Mouse (Mus musculus) G1E-ER4 (cell line): ENCODE data around the gene Specc1. TPM values are rescaled to one million over a fixed set of nuclear protein-coding genes. Genes with fewer than 3 reads are reported as not detected.

Source experiments
- GATA1 ChIP-seq: IDR thresholded peaks from one replicate; pipeline ENCODE4 v1.8.0; 2012; ENCODE audit warnings: low read length, inconsistent platforms
- polyA plus RNA-seq: library from polyadenylated mRNA; stranded (reverse); fragments of >175 nt; gene quantifications from 2 replicates; pipeline ENCODE4 v1.2.3, GENCODE M21; 2012

Specc1 gene
- polyA plus RNA-seq, 1 experiment = 3.0 TPM

GRCm38 (mm10) chr11:62077157-62077865, 120.7 kb downstream of the Specc1 start:
- TF ChIP-seq GATA1 = no peak

GRCm38 (mm10) chr11:62078371-62078770, 121.8 kb downstream of the Specc1 start:
- no peak for TF ChIP-seq GATA1

- TF ChIP-seq GATA1 = no peak
Observed at GRCm38 (mm10) chr11:62079100-62079857, 122.7 kb downstream of the Specc1 start.

GRCm38 (mm10) chr11:62080476-62080875, 123.9 kb downstream of the Specc1 start:
- no peak for TF ChIP-seq GATA1

GRCm38 (mm10) chr11:62086648-62087047, 130.1 kb downstream of the Specc1 start:
- TF ChIP-seq GATA1 = no peak

GRCm38 (mm10) chr11:62087051-62087450, 130.5 kb downstream of the Specc1 start:
- no peak for TF ChIP-seq GATA1

GRCm38 (mm10) chr11:62088651-62089050, 132.1 kb downstream of the Specc1 start:
- TF ChIP-seq GATA1 = no peak

- TF ChIP-seq GATA1 = no peak
Observed at GRCm38 (mm10) chr11:62090321-62090720, 133.8 kb downstream of the Specc1 start.

GRCm38 (mm10) chr11:62103380-62103911, 146.9 kb downstream of the Specc1 start:
- TF ChIP-seq GATA1 = no peak

GRCm38 (mm10) chr11:62106401-62106871, 149.9 kb downstream of the Specc1 start:
- TF ChIP-seq GATA1 = no peak

- TF ChIP-seq GATA1 = no peak
Observed at GRCm38 (mm10) chr11:62107272-62107836, 150.8 kb downstream of the Specc1 start.

- TF ChIP-seq GATA1 = no peak
Observed at GRCm38 (mm10) chr11:62118561-62118960, 162.0 kb downstream of the Specc1 start.

- no peak for TF ChIP-seq GATA1
Observed at GRCm38 (mm10) chr11:62119871-62120270, 163.3 kb downstream of the Specc1 start.

GRCm38 (mm10) chr11:62121365-62121764, 164.8 kb downstream of the Specc1 start:
- TF ChIP-seq GATA1 = no peak

- TF ChIP-seq GATA1 = no peak
Observed at GRCm38 (mm10) chr11:62127692-62128091, 171.1 kb downstream of the Specc1 start.

- no peak for TF ChIP-seq GATA1
Observed at GRCm38 (mm10) chr11:62128197-62128596, 171.6 kb downstream of the Specc1 start.
